Mouse (Mus musculus): ENCODE results near the gene Phex. TPM values are rescaled to one million over a fixed set of nuclear protein-coding genes. Genes with fewer than 3 reads are reported as not detected.

Phex gene
- polyA plus RNA-seq, 1 experiment = not detected

DNA sequence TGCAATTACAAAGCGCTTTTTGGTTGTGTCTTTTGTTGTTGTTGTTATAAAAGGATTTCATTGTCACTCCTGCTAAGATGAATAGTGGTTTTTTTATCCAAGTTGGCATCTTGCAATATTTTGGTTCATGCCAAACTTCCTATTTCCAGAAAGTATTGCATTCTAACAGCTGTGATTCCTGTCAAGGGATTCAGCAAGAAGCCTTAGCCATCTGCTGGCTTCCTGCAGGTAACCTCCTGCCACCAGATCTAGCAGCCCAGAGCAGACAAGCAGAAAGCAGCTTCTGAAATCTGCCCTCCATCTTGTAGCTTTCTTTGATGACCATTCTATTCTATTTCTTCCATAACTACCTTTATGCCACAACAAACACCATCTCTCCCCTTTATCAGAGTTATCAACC is 212.4 kb downstream of the Phex start:
- Histone ChIP-seq H3K4me1 (ENCODE audit: control insufficient read depth, insufficient read depth, insufficient read length) (no peaks in the 10 kb centered on the region), H3K36me3 (ENCODE audit: control insufficient read depth, insufficient read depth, low read length) (no peaks in the 10 kb centered on the region), H3K4me3 (ENCODE audit: extremely low read depth, insufficient read depth, insufficient read length) (no peak overlapping the region), H3K27ac (ENCODE audit: insufficient read depth, low read length) (no peak overlapping the region), H3K27me3 (ENCODE audit: control insufficient read depth, insufficient read depth, low read length) (no peaks in the 10 kb centered on the region)
- WGBS = 83% methylated on average over 1 of the region's 1 CpGs
- no peak for DNase-seq (ENCODE audit: low read depth in 1 of 2, low spot score in 2 of 2)
- TF ChIP-seq POLR2A (IDR thresholded peaks at IDR 0.05; ENCODE audit: low read depth, low read length) = no peak
- no peak for TF ChIP-seq CTCF (IDR thresholded peaks at IDR 0.05; ENCODE audit: extremely low read depth, insufficient read depth, insufficient read length, insufficient replicate concordance)

GRCm38 (mm10) chrX:157184167-157184566 is 230.9 kb downstream of the Phex start:
- 78% methylated on average over 4 of the region's 4 CpGs for WGBS
- Histone ChIP-seq H3K4me3 (ENCODE audit: extremely low read depth, insufficient read depth, insufficient read length) (no peak overlapping the region), H3K36me3 (ENCODE audit: control insufficient read depth, insufficient read depth, low read length) (no peaks in the 10 kb centered on the region), H3K27me3 (ENCODE audit: control insufficient read depth, insufficient read depth, low read length) (no peaks in the 10 kb centered on the region), H3K27ac (ENCODE audit: insufficient read depth, low read length) (no peak overlapping the region), H3K4me1 (ENCODE audit: control insufficient read depth, insufficient read depth, insufficient read length) (no peaks in the 10 kb centered on the region)
- TF ChIP-seq POLR2A (IDR thresholded peaks at IDR 0.05; ENCODE audit: low read depth, low read length) = no peak
- TF ChIP-seq CTCF (IDR thresholded peaks at IDR 0.05; ENCODE audit: extremely low read depth, insufficient read depth, insufficient read length, insufficient replicate concordance) = no peak
- DNase-seq (ENCODE audit: low read depth in 1 of 2, low spot score in 2 of 2) = no peak

GRCm38 (mm10) chrX:157180845-157181244 is 234.3 kb downstream of the Phex start:
- no peaks in the 10 kb centered on the region for H3K27me3 ChIP-seq (ENCODE audit: control insufficient read depth, insufficient read depth, low read length)
- no peak for TF ChIP-seq POLR2A (IDR thresholded peaks at IDR 0.05; ENCODE audit: low read depth, low read length)
- no peak for TF ChIP-seq CTCF (IDR thresholded peaks at IDR 0.05; ENCODE audit: extremely low read depth, insufficient read depth, insufficient read length, insufficient replicate concordance)
- no peaks in the 10 kb centered on the region for H3K36me3 ChIP-seq (ENCODE audit: control insufficient read depth, insufficient read depth, low read length)
- no peak overlapping the region for H3K4me3 ChIP-seq (ENCODE audit: extremely low read depth, insufficient read depth, insufficient read length)
- DNase-seq (ENCODE audit: low read depth in 1 of 2, low spot score in 2 of 2) = no peak
- WGBS = 88% methylated on average over 1 of the region's 1 CpGs
- no peaks in the 10 kb centered on the region for H3K4me1 ChIP-seq (ENCODE audit: control insufficient read depth, insufficient read depth, insufficient read length)
- H3K27ac ChIP-seq (ENCODE audit: insufficient read depth, low read length) = no peak overlapping the region

DNA sequence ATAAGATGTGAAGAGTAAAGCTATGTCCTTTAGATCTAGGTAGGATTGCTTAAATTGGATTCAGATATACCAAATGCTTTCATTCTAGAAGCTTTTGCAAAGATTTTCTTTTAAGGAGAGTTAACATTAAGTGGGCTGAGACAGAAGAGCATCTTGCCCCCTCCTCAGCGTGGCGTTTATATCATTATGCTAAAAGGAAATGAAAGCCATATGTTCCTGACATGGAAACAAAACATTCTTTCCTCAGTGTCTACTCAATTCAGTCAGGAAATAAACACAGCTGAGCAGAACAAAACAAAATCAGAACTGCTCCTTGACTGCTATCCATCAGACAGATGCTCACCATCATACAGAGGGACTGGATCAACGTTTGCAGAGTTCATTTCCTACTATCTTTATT is 251.0 kb downstream of the Phex start:
- H3K27ac ChIP-seq (ENCODE audit: insufficient read depth, low read length) = no peak overlapping the region
- DNase-seq (ENCODE audit: low read depth in 1 of 2, low spot score in 2 of 2) = no peak
- H3K4me1 ChIP-seq (ENCODE audit: control insufficient read depth, insufficient read depth, insufficient read length) = no peaks in the 10 kb centered on the region
- WGBS = 66% methylated on average over 3 of the region's 3 CpGs
- H3K27me3 ChIP-seq (ENCODE audit: control insufficient read depth, insufficient read depth, low read length) = no peaks in the 10 kb centered on the region
- TF ChIP-seq CTCF (IDR thresholded peaks at IDR 0.05; ENCODE audit: extremely low read depth, insufficient read depth, insufficient read length, insufficient replicate concordance) (no peak), POLR2A (IDR thresholded peaks at IDR 0.05; ENCODE audit: low read depth, low read length) (no peak)
- H3K4me3 ChIP-seq (ENCODE audit: extremely low read depth, insufficient read depth, insufficient read length) = no peak overlapping the region
- H3K36me3 ChIP-seq (ENCODE audit: control insufficient read depth, insufficient read depth, low read length) = no peaks in the 10 kb centered on the region

DNA sequence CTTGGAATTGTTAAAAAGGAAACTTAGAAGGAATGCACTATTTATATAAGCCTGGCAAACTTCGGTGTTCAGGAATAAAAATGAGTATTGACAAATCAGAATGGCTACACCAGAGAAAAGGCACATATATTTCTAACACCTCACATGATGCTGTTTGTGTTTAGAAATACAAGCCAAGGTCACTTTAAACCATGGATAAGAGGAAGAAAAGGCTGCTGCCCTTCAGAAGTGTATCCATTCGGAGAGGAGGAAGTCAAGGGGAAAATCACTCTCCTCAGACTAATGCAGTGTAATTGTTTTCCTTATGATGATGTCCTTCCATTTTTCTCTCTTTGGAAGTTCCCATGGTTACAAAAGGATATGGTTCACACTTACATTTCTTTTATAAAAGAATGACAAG is 251.7 kb downstream of the Phex start:
- Histone ChIP-seq H3K4me1 (ENCODE audit: control insufficient read depth, insufficient read depth, insufficient read length) (no peaks in the 10 kb centered on the region), H3K27me3 (ENCODE audit: control insufficient read depth, insufficient read depth, low read length) (no peaks in the 10 kb centered on the region), H3K27ac (ENCODE audit: insufficient read depth, low read length) (no peak overlapping the region), H3K36me3 (ENCODE audit: control insufficient read depth, insufficient read depth, low read length) (no peaks in the 10 kb centered on the region), H3K4me3 (ENCODE audit: extremely low read depth, insufficient read depth, insufficient read length) (no peak overlapping the region)
- WGBS = 84% methylated on average over 2 of the region's 2 CpGs
- TF ChIP-seq POLR2A (IDR thresholded peaks at IDR 0.05; ENCODE audit: low read depth, low read length) = no peak
- no peak for TF ChIP-seq CTCF (IDR thresholded peaks at IDR 0.05; ENCODE audit: extremely low read depth, insufficient read depth, insufficient read length, insufficient replicate concordance)
- DNase-seq (ENCODE audit: low read depth in 1 of 2, low spot score in 2 of 2) = no peak

GRCm38 (mm10) chrX:157144675-157145074 is 270.4 kb downstream of the Phex start:
- DNase-seq (ENCODE audit: low read depth in 1 of 2, low spot score in 2 of 2) = no peak
- no peaks in the 10 kb centered on the region for H3K4me1 ChIP-seq (ENCODE audit: control insufficient read depth, insufficient read depth, insufficient read length)
- H3K27ac ChIP-seq (ENCODE audit: insufficient read depth, low read length) = no peak overlapping the region
- H3K27me3 ChIP-seq (ENCODE audit: control insufficient read depth, insufficient read depth, low read length) = no peaks in the 10 kb centered on the region
- H3K36me3 ChIP-seq (ENCODE audit: control insufficient read depth, insufficient read depth, low read length) = no peaks in the 10 kb centered on the region
- no peak for TF ChIP-seq CTCF (IDR thresholded peaks at IDR 0.05; ENCODE audit: extremely low read depth, insufficient read depth, insufficient read length, insufficient replicate concordance)
- no peak for TF ChIP-seq POLR2A (IDR thresholded peaks at IDR 0.05; ENCODE audit: low read depth, low read length)
- no peak overlapping the region for H3K4me3 ChIP-seq (ENCODE audit: extremely low read depth, insufficient read depth, insufficient read length)

- no peaks in the 10 kb centered on the region for H3K27me3 ChIP-seq (ENCODE audit: control insufficient read depth, insufficient read depth, low read length)
- no peak overlapping the region for H3K27ac ChIP-seq (ENCODE audit: insufficient read depth, low read length)
- TF ChIP-seq CTCF (IDR thresholded peaks at IDR 0.05; ENCODE audit: extremely low read depth, insufficient read depth, insufficient read length, insufficient replicate concordance) (no peak), POLR2A (IDR thresholded peaks at IDR 0.05; ENCODE audit: low read depth, low read length) (no peak)
- H3K36me3 ChIP-seq (ENCODE audit: control insufficient read depth, insufficient read depth, low read length) = no peaks in the 10 kb centered on the region
- no peak overlapping the region for H3K4me3 ChIP-seq (ENCODE audit: extremely low read depth, insufficient read depth, insufficient read length)
- no peak for DNase-seq (ENCODE audit: low read depth in 1 of 2, low spot score in 2 of 2)
- 84% methylated on average over 6 of the region's 6 CpGs for WGBS
- no peaks in the 10 kb centered on the region for H3K4me1 ChIP-seq (ENCODE audit: control insufficient read depth, insufficient read depth, insufficient read length)
Observed at GRCm38 (mm10) chrX:157139601-157140000, 275.5 kb downstream of the Phex start.

Other genes starting within 250 kb of the Phex start
- gene Sms, start 77.0 kb upstream of the Phex start, polyA plus RNA-seq (2012; rRNA removed) = 16.1 and 16.2 TPM in 2 replicates
- not detected in 2 replicates for gene Yy2, start 153.7 kb upstream of the Phex start, polyA plus RNA-seq (2012; rRNA removed)
- gene Mbtps2, start 183.4 kb upstream of the Phex start, polyA plus RNA-seq (2012; rRNA removed) = 5.3 and 7.6 TPM in 2 replicates

All from spleen, adult 2 months (tissue).